Mouse (Mus musculus) CH12.LX (cell line): ENCODE measurements around the gene Plod3. TPM values are rescaled to one million over a fixed set of nuclear protein-coding genes. Genes with fewer than 3 reads are reported as not detected.

ENCODE experiments used
- DNase-seq: peaks from one replicate; pipeline ENCODE4 v3.0.0-alpha.2; 2013; ENCODE audit errors: extremely low read depth
- H3K27ac ChIP-seq: 2 replicates; pipeline ENCODE4 v1.5.1; 2012; ENCODE audit warnings: low read depth, mild to moderate bottlenecking, control low read depth, moderate library complexity; ENCODE audit not compliant: insufficient read depth
- H3K27me3 ChIP-seq: replicated peaks from 2 replicates; pipeline ENCODE3; 2012; ENCODE audit warnings: inconsistent platforms
- H3K36me3 ChIP-seq, 2 experiments: replicated peaks in 1 of 2; 2 replicates each; pipeline versions ENCODE3 to v1.6.1; 2012; ENCODE audit warnings: inconsistent platforms in 1 of 2, low read length in 1 of 2, mild to moderate bottlenecking in 1 of 2, mixed read lengths in 1 of 2, moderate library complexity in 1 of 2; ENCODE audit not compliant: control insufficient read depth in 1 of 2, insufficient read depth in 1 of 2
- H3K4me1 ChIP-seq, 2 experiments: 2 replicates each; pipeline ENCODE4 v1.6.1; 2012; ENCODE audit warnings: inconsistent platforms in 1 of 2, moderate library complexity in 1 of 2; ENCODE audit not compliant: insufficient read depth in 2 of 2, control insufficient read depth in 1 of 2
- H3K4me2 ChIP-seq: 2 replicates; pipeline ENCODE4 v1.6.1; 2012; ENCODE audit warnings: low read depth, mild to moderate bottlenecking, control low read depth; ENCODE audit not compliant: poor library complexity, insufficient read depth, severe bottlenecking
- H3K4me3 ChIP-seq, 3 experiments: fragments of 150-350 bp in 1 of 3; sonication (generic) in 1 of 3; replicated peaks in 1 of 3; 2 replicates each; pipeline versions ENCODE3 to v1.5.1; 2011 to 2012; ENCODE audit warnings: low read depth in 2 of 3, low read length in 2 of 3, mild to moderate bottlenecking in 2 of 3, moderate library complexity in 2 of 3, control low read depth in 1 of 3, improper control_type of control experiment in 1 of 3, inconsistent platforms in 1 of 3, mixed read lengths in 1 of 3; ENCODE audit not compliant: poor library complexity in 1 of 3
- H3K79me2 ChIP-seq: replicated peaks from 2 replicates; pipeline ENCODE4 v1.6.1; 2012; ENCODE audit warnings: mild to moderate bottlenecking, moderate library complexity; ENCODE audit not compliant: control insufficient read depth, poor library complexity, insufficient read depth, severe bottlenecking; ENCODE audit errors: extremely low read depth
- H3K9ac ChIP-seq: 2 replicates; pipeline ENCODE4 v1.6.1; 2012; ENCODE audit warnings: low read depth, mild to moderate bottlenecking, control low read depth, moderate library complexity; ENCODE audit not compliant: insufficient read depth
- H3K9me3 ChIP-seq: replicated peaks from 2 replicates; pipeline ENCODE3; 2012; ENCODE audit warnings: low read length, inconsistent platforms, mixed read lengths
- CHD2 ChIP-seq: IDR thresholded peaks from 2 replicates; pipeline ENCODE4 v1.6.1; 2011; ENCODE audit warnings: low read length, improper control_type of control experiment
- CTCF ChIP-seq, 2 experiments: IDR thresholded peaks in 1 of 2; conservative IDR thresholded peaks in 1 of 2; 2 replicates each; pipeline ENCODE4 v1.5.1; 2011 to 2012; ENCODE audit warnings: low read depth in 2 of 2, low read length in 2 of 2, improper control_type of control experiment in 1 of 2, inconsistent platforms in 1 of 2, mild to moderate bottlenecking in 1 of 2, moderate library complexity in 1 of 2
- ETS1 ChIP-seq: conservative IDR thresholded peaks from 2 replicates; pipeline ENCODE4 v1.6.1; 2012; ENCODE audit warnings: low read depth, mild to moderate bottlenecking, inconsistent platforms, low read length, improper control_type of control experiment, moderate library complexity
- GABPA ChIP-seq: IDR thresholded peaks from 2 replicates; pipeline ENCODE4 v1.6.1; 2012; ENCODE audit warnings: low read depth, low read length, improper control_type of control experiment, inconsistent platforms; ENCODE audit not compliant: insufficient replicate concordance
- HCFC1 ChIP-seq: IDR thresholded peaks from 2 replicates; pipeline ENCODE4 v1.6.1; 2012; ENCODE audit warnings: low read depth, mild to moderate bottlenecking, inconsistent platforms, low read length, improper control_type of control experiment
- IRF4 ChIP-seq: IDR thresholded peaks from 2 replicates; pipeline ENCODE4 v1.6.1; 2014; ENCODE audit warnings: low read depth, mild to moderate bottlenecking, inconsistent platforms, low read length, improper control_type of control experiment
- JUND ChIP-seq: conservative IDR thresholded peaks from 2 replicates; pipeline ENCODE4 v1.6.1; 2011; ENCODE audit warnings: low read depth, low read length, improper control_type of control experiment
- MAZ ChIP-seq: IDR thresholded peaks from 2 replicates; pipeline ENCODE4 v1.6.1; 2012; ENCODE audit warnings: low read depth, mild to moderate bottlenecking, inconsistent platforms, low read length, improper control_type of control experiment, moderate library complexity
- NRF1 ChIP-seq: IDR thresholded peaks from 2 replicates; pipeline ENCODE4 v1.6.1; 2014; ENCODE audit warnings: low read depth, mild to moderate bottlenecking, inconsistent platforms, low read length, improper control_type of control experiment, moderate library complexity
- POLR2A ChIP-seq: IDR thresholded peaks from 2 replicates; pipeline ENCODE4 v1.6.1; 2011; ENCODE audit warnings: low read depth, mild to moderate bottlenecking, improper control_type of control experiment, low read length
- RCOR1 ChIP-seq: conservative IDR thresholded peaks from 2 replicates; pipeline ENCODE4 v1.6.1; 2012; ENCODE audit warnings: low read depth, mild to moderate bottlenecking, inconsistent platforms, low read length, improper control_type of control experiment
- SIN3A ChIP-seq: IDR thresholded peaks from 2 replicates; pipeline ENCODE4 v1.6.1; 2012; ENCODE audit warnings: low read length, improper control_type of control experiment, inconsistent platforms
- SMC3 ChIP-seq: IDR thresholded peaks from 2 replicates; pipeline ENCODE4 v1.6.1; 2011; ENCODE audit warnings: low read depth, low read length, improper control_type of control experiment
- TCF12 ChIP-seq: IDR thresholded peaks from 2 replicates; pipeline ENCODE4 v1.6.1; 2014; ENCODE audit warnings: low read depth, mild to moderate bottlenecking, inconsistent platforms, low read length, improper control_type of control experiment
- UBTF ChIP-seq: IDR thresholded peaks from 2 replicates; pipeline ENCODE4 v1.6.1; 2012; ENCODE audit warnings: low read depth, mild to moderate bottlenecking, inconsistent platforms, low read length, improper control_type of control experiment, moderate library complexity
- USF1 ChIP-seq: IDR thresholded peaks from 2 replicates; pipeline ENCODE4 v1.6.1; 2014; ENCODE audit warnings: low read depth, mild to moderate bottlenecking, inconsistent platforms, low read length, improper control_type of control experiment
- ZKSCAN1 ChIP-seq: IDR thresholded peaks from 2 replicates; pipeline ENCODE4 v1.6.1; 2012; ENCODE audit warnings: low read depth, inconsistent platforms, low read length, improper control_type of control experiment, borderline replicate concordance
- ZNF384 ChIP-seq: IDR thresholded peaks from 2 replicates; pipeline ENCODE4 v1.6.1; 2012; ENCODE audit warnings: low read depth, low read length, improper control_type of control experiment, inconsistent platforms
- dilution Hi-C: fragments of 300-500 bp; cut with MboI; formaldehyde crosslinking; loops from 2 replicates; pipeline ENCODE4 v1.14.3; 2020; ENCODE audit warnings: low sequenced_read_pairs; ENCODE audit not compliant: extremely low pct_unique_long_range_greater_than_20kb, extremely low pct_ligation_motif_present
- in situ Hi-C: fragments of 300-500 bp; cut with MboI; formaldehyde crosslinking; loops from 3 replicates; pipeline ENCODE4 v1.14.3; 2019; ENCODE audit warnings: low sequenced_read_pairs, low pct_ligation_motif_present, low pct_unique_long_range_greater_than_20kb, mixed read lengths
- polyA plus RNA-seq: library from polyadenylated mRNA; unstranded; fragments of >175 nt; gene quantifications from 2 replicates; pipeline ENCODE4 v1.2.1, GENCODE M21; 2012; ENCODE audit warnings: low read depth; ENCODE audit not compliant: insufficient read length
- total RNA-seq, 2 experiments: library from RNA; depleted of rRNA; stranded (reverse); fragments of 300-350 nt in 1 of 2; fragments of >200 nt in 1 of 2; gene quantifications; 2 replicates each; pipeline ENCODE4 v1.2.3; 2012 to 2014

Plod3 gene
- total and polyA plus RNA-seq, 3 experiments: 8.8 to 45.2 (median 23.6) TPM

GRCm38 (mm10) chr5:137041442-137041841, 54.6 kb downstream of the Plod3 start:
- H3K36me3 ChIP-seq: peaks cover 49 to 71% of the 10 kb centered on the region in 2 experiments
- no peak for DNase-seq
- no peak overlapping the region for H3K4me2 ChIP-seq
- dilution Hi-C loops: no loop called here
- TF ChIP-seq GABPA (no peak), CTCF (conservative IDR thresholded peaks at IDR 0.05 in 1 of 2, IDR thresholded peaks at IDR 0.05 in 1 of 2; ENCODE audit: low read depth in 2 of 2, low read length in 2 of 2) (no peak), TCF12 (no peak), MAZ (no peak), SMC3 (no peak), RCOR1 (no peak), SIN3A (no peak), ZNF384 (no peak), IRF4 (no peak), NRF1 (no peak), POLR2A (no peak), JUND (no peak), ETS1 (no peak)
- H3K79me2 ChIP-seq: no peaks in the 10 kb centered on the region
- no peaks in the 10 kb centered on the region for H3K9me3 ChIP-seq
- H3K9ac ChIP-seq: no peak overlapping the region
- H3K4me3 ChIP-seq: no peak overlapping the region
- peaks cover 8 to 10% of the 10 kb centered on the region in 2 experiments for H3K4me1 ChIP-seq
- no peak overlapping the region for H3K27ac ChIP-seq
- in situ Hi-C loops: no loop called here
- no peaks in the 10 kb centered on the region for H3K27me3 ChIP-seq

GRCm38 (mm10) chr5:137043997-137044396, 57.2 kb downstream of the Plod3 start:
- dilution Hi-C loops (no loop called here), in situ Hi-C loops (no loop called here)
- H3K9me3 ChIP-seq: no peaks in the 10 kb centered on the region
- peaks cover 24 to 46% of the 10 kb centered on the region in 2 experiments for H3K36me3 ChIP-seq
- H3K27me3 ChIP-seq: no peaks in the 10 kb centered on the region
- H3K4me1 ChIP-seq: peaks cover 10 to 13% of the 10 kb centered on the region in 2 experiments
- H3K9ac ChIP-seq: no peak overlapping the region
- H3K79me2 ChIP-seq: no peaks in the 10 kb centered on the region
- H3K27ac ChIP-seq: no peak overlapping the region
- H3K4me3 ChIP-seq: no peak overlapping the region
- DNase-seq: no peak
- no peak overlapping the region for H3K4me2 ChIP-seq
- TF ChIP-seq MAZ: no peak
- no peak for TF ChIP-seq HCFC1
- TF ChIP-seq IRF4: no peak
- no peak for TF ChIP-seq UBTF
- TF ChIP-seq NRF1: no peak
- TF ChIP-seq JUND: no peak
- no peak for TF ChIP-seq USF1
- TF ChIP-seq CHD2: no peak
- peak; percentile 62 for TF ChIP-seq ZKSCAN1
